ENCODE assay signal across 9 mouse cellular contexts in the genomic region with DNA sequence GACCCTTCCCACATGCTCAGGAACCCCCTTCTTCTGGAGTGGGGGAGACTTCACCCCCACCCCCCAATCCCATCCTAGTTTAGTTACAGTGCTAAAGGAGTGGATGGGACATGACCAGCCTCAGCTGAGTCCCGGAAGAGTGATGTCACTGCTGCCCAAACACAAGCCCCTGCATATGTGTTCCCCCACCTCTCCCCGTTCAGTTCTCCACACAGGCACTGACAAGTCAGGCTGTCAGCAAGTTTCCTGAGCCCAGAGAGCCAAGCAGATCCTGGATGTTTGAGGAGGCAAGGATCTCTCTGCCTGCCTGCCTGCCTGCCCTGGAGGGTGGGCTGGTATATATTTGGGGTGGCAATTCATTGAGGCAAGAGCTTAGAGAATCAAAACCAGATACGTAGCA. TPM values are rescaled to one million over a fixed set of nuclear protein-coding genes. Genes with fewer than 3 reads are reported as not detected.
DNase-seq lines count a peak whose midpoint lies in the region; ATAC-seq and TF ChIP-seq lines count a peak whose summit lies in the region.
"Had no signal": no experiment of that assay in that cellular context is flagged by ENCODE, and none has a peak within 500 bp of the region (broad histone marks: within the 10 kb centered on the region; RNA-seq: fewer than 3 reads in every experiment).

No protein-coding gene starts in this region.

- H3K9ac ChIP-seq in lung, embryonic 14.5 days: no peak overlapping the region
- no peak overlapping the region for H3K9ac ChIP-seq in forebrain, embryonic 11.5 days (ENCODE audit: low read length)
- H3K9ac ChIP-seq in hindbrain, postnatal 0 days (replicated peaks; ENCODE audit: low read length): peak overlapping the region; percentile 49; the same call in 1 of the 2 replicates
- peak overlapping the region; percentile 68 for H3K9ac ChIP-seq in neural tube, embryonic 13.5 days
- H3K9ac ChIP-seq: liver, embryonic 15.5 days had no signal

- no peaks in the 10 kb centered on the region for H3K9me3 ChIP-seq in lung, embryonic 14.5 days (ENCODE audit: low read depth, low read length)
- no peaks in the 10 kb centered on the region for H3K9me3 ChIP-seq in forebrain, embryonic 11.5 days (ENCODE audit: control insufficient read depth, low read length)
- H3K9me3 ChIP-seq in hindbrain, postnatal 0 days (ENCODE audit: low read length): no peaks in the 10 kb centered on the region
- H3K9me3 ChIP-seq in neural tube, embryonic 13.5 days: no peaks in the 10 kb centered on the region
- H3K9me3 ChIP-seq: liver, embryonic 15.5 days had no signal

- DNase-seq in lung, embryonic 14.5 days: peak; percentile 58
- no peak for DNase-seq in lung, postnatal 14 days
- DNase-seq in forebrain, embryonic 11.5 days (ENCODE audit: low spot score): no peak
- DNase-seq in hindbrain, postnatal 0 days (ENCODE audit: low spot score): no peak
- no peak for DNase-seq in adrenal gland, adult (ENCODE audit: inconsistent age in 2 of 2, low spot score in 1 of 2)
- DNase-seq in testis, postnatal 10 days (ENCODE audit: low spot score): no peak
- DNase-seq: kidney, postnatal 14 days had no signal

- ATAC-seq in lung, embryonic 14.5 days (ENCODE audit: insufficient read depth): peak; percentile 55
- 0 out of 2 replicates have a peak, but pooled peaks have one; percentile 1 for ATAC-seq in forebrain, embryonic 11.5 days (replicated peaks; ENCODE audit: low FRiP score)
- ATAC-seq in hindbrain, postnatal 0 days: peak; percentile 46
- ATAC-seq in neural tube, embryonic 13.5 days (ENCODE audit: low read depth): peak; percentile 24; the same call in 1 of the 2 replicates

- TF ChIP-seq CTCF in lung, embryonic 14.5 days (IDR thresholded peaks at IDR 0.05; ENCODE audit: low read depth): no peak
- no peak for TF ChIP-seq CTCF in hindbrain, postnatal 0 days (IDR thresholded peaks at IDR 0.05; ENCODE audit: low read depth)

- H3K27ac ChIP-seq in lung, embryonic 14.5 days (ENCODE audit: low read depth): no peak overlapping the region; the same call in 1 of the 2 replicates
- H3K27ac ChIP-seq in forebrain, embryonic 11.5 days (ENCODE audit: low read depth, low read length): no peak overlapping the region
- H3K27ac ChIP-seq in hindbrain, postnatal 0 days: peak overlapping the region; percentile 78; the same call in 1 of the 2 replicates
- H3K27ac ChIP-seq in neural tube, embryonic 13.5 days (replicated peaks): peak overlapping the region; percentile 84
- H3K27ac ChIP-seq: liver, embryonic 15.5 days had no signal

- no peak overlapping the region for H3K4me3 ChIP-seq in lung, embryonic 14.5 days (ENCODE audit: low read depth, low read length)
- no peak overlapping the region for H3K4me3 ChIP-seq in forebrain, embryonic 11.5 days (ENCODE audit: low read depth, low read length)
- H3K4me3 ChIP-seq in hindbrain, postnatal 0 days (ENCODE audit: low read length): peak overlapping the region; percentile 43
- H3K4me3 ChIP-seq in neural tube, embryonic 13.5 days: peak overlapping the region; percentile 42; the same call in 1 of the 2 replicates
- H3K4me3 ChIP-seq: liver, embryonic 15.5 days had no signal

- H3K36me3 ChIP-seq in lung, embryonic 14.5 days (ENCODE audit: insufficient read depth): peaks cover 89% of the 10 kb centered on the region
- peaks cover 2% of the 10 kb centered on the region; the same call in 1 of the 2 replicates for H3K36me3 ChIP-seq in forebrain, embryonic 11.5 days (ENCODE audit: control insufficient read depth, insufficient read depth, low read length)
- H3K36me3 ChIP-seq in hindbrain, postnatal 0 days (ENCODE audit: insufficient read depth, low read length): peaks cover 3% of the 10 kb centered on the region; the same call in 1 of the 2 replicates
- peaks cover 12% of the 10 kb centered on the region; the same call in 1 of the 2 replicates for H3K36me3 ChIP-seq in neural tube, embryonic 13.5 days

- H3K4me1 ChIP-seq in lung, embryonic 14.5 days (ENCODE audit: insufficient read depth): peaks cover 22% of the 10 kb centered on the region
- peaks cover 40% of the 10 kb centered on the region for H3K4me1 ChIP-seq in forebrain, embryonic 11.5 days (replicated peaks; ENCODE audit: control insufficient read depth, insufficient read depth, low read length)
- H3K4me1 ChIP-seq in hindbrain, postnatal 0 days (ENCODE audit: insufficient read depth, low read length): peaks cover 24% of the 10 kb centered on the region
- peaks cover 58% of the 10 kb centered on the region for H3K4me1 ChIP-seq in neural tube, embryonic 13.5 days (replicated peaks)

- 18% methylated on average over 3 of the region's 3 CpGs for WGBS in lung, embryonic 14.5 days
- WGBS in forebrain, embryonic 11.5 days: 22% methylated on average over 3 of the region's 3 CpGs
- WGBS in hindbrain, postnatal 0 days: 26% methylated on average over 3 of the region's 3 CpGs
- WGBS in neural tube, embryonic 13.5 days: 19% methylated on average over 3 of the region's 3 CpGs

- no peaks in the 10 kb centered on the region for H3K27me3 ChIP-seq in lung, embryonic 14.5 days (ENCODE audit: insufficient read depth, low read length)
- H3K27me3 ChIP-seq in forebrain, embryonic 11.5 days (ENCODE audit: control insufficient read depth, insufficient read depth, low read length): no peaks in the 10 kb centered on the region
- H3K27me3 ChIP-seq in hindbrain, postnatal 0 days (ENCODE audit: insufficient read depth, low read length): 0 out of 2 replicates have a peak, but pooled peaks cover 6% of the 10 kb centered on the region
- H3K27me3 ChIP-seq in neural tube, embryonic 13.5 days: peaks cover 32% of the 10 kb centered on the region
- H3K27me3 ChIP-seq: liver, embryonic 15.5 days had no signal

- H3K4me2 ChIP-seq in lung, embryonic 14.5 days: peak overlapping the region; percentile 26; the same call in 1 of the 2 replicates
- H3K4me2 ChIP-seq in forebrain, embryonic 11.5 days (ENCODE audit: low read depth, low read length, severe bottlenecking): no peak overlapping the region
- H3K4me2 ChIP-seq in hindbrain, postnatal 0 days (ENCODE audit: low read depth, low read length): peak overlapping the region; percentile 61
- H3K4me2 ChIP-seq in neural tube, embryonic 13.5 days: peak overlapping the region; percentile 69

RNA-seq across cellular contexts. Expression of gene Mdfi, which starts 44.7 kb away (rescaled TPM):
- 38.8 and 43.6 TPM in 2 replicates for polyA plus RNA-seq in lung, embryonic 14.5 days (2014; fragmentation: Nextera tagmentation; extraction: Ambion mirVana)
- polyA plus RNA-seq in forebrain, embryonic 11.5 days (2014; fragmentation: Nextera tagmentation; extraction: Ambion mirVana): 20.6 and 23.6 TPM in 2 replicates
- 14.7 and 38.7 TPM in 2 replicates for total RNA-seq in hindbrain, postnatal 0 days (2014; rRNA removed)
- 2.6 TPM in 2 replicates for polyA plus RNA-seq in hindbrain, postnatal 0 days (2015; fragmentation: Nextera tagmentation; extraction: Ambion mirVana)
- polyA plus RNA-seq in neural tube, embryonic 13.5 days (2015; fragmentation: Nextera tagmentation; extraction: Ambion mirVana): 3.6 and 4.7 TPM in 2 replicates

RNA-seq across cellular contexts. Expression of gene Foxp4, which starts 45.2 kb away (rescaled TPM):
- 37.2 and 42.2 TPM in 2 replicates for polyA plus RNA-seq in lung, embryonic 14.5 days (2014; fragmentation: Nextera tagmentation; extraction: Ambion mirVana)
- 26.1 and 27.8 TPM in 2 replicates for polyA plus RNA-seq in forebrain, embryonic 11.5 days (2014; fragmentation: Nextera tagmentation; extraction: Ambion mirVana)
- 109 and 128 TPM in 2 replicates for total RNA-seq in hindbrain, postnatal 0 days (2014; rRNA removed)
- polyA plus RNA-seq in hindbrain, postnatal 0 days (2015; fragmentation: Nextera tagmentation; extraction: Ambion mirVana): 29.3 and 31.3 TPM in 2 replicates
- 17.2 and 18.5 TPM in 2 replicates for polyA plus RNA-seq in neural tube, embryonic 13.5 days (2015; fragmentation: Nextera tagmentation; extraction: Ambion mirVana)

Comparison
In these comparisons a context has a peak if more than half of its experiments do, and no peak if none do; other contexts are left out.
1. ATAC-seq: peak in every context shown above with its lines; median percentile 55 in lung, embryonic 14.5 days; 46 in hindbrain, postnatal 0 days; 24 in neural tube, embryonic 13.5 days; 1 in forebrain, embryonic 11.5 days.
2. H3K27ac ChIP-seq: peak in hindbrain, postnatal 0 days (single experiment) and neural tube, embryonic 13.5 days (single experiment); none in lung, embryonic 14.5 days (single experiment) and forebrain, embryonic 11.5 days (single experiment).
3. H3K4me3 ChIP-seq: peak in hindbrain, postnatal 0 days (single experiment) and neural tube, embryonic 13.5 days (single experiment); none in lung, embryonic 14.5 days (single experiment) and forebrain, embryonic 11.5 days (single experiment).
4. H3K9ac ChIP-seq: peak in hindbrain, postnatal 0 days (single experiment) and neural tube, embryonic 13.5 days (single experiment); none in lung, embryonic 14.5 days (single experiment) and forebrain, embryonic 11.5 days (single experiment).